Mouse (Mus musculus) kidney, adult 11 months (tissue): ENCODE measurements around the gene Eif2b3.

Experiments
- DNase-seq: peaks from one replicate; pipeline ENCODE4 v3.0.0; 2022

Eif2b3 gene

GRCm38 (mm10) chr4:117124518-117125347 lies 105.5 kb downstream of the Eif2b3 start:
- DNase-seq = peak; percentile 30

- DNase-seq = peak; percentile 39
Measured at GRCm38 (mm10) chr4:117125348-117125909, 106.2 kb downstream of the Eif2b3 start, which contains the start of gene Btbd19. TSS of gene Btbd19 (minus strand) at chr4:117125725.

GRCm38 (mm10) chr4:117125910-117126674 lies 106.9 kb downstream of the Eif2b3 start:
- DNase-seq = peak; percentile 85

- DNase-seq = no peak
Measured at GRCm38 (mm10) chr4:117126675-117127290, 107.6 kb downstream of the Eif2b3 start, which contains the start of gene Tctex1d4. TSS of gene Tctex1d4 (plus strand) at chr4:117126794.

GRCm38 (mm10) chr4:117127991-117128686 lies 108.9 kb downstream of the Eif2b3 start:
- DNase-seq = no peak

GRCm38 (mm10) chr4:117130790-117131189 lies 111.6 kb downstream of the Eif2b3 start:
- peak; percentile 49 for DNase-seq

- DNase-seq = no peak
Measured at GRCm38 (mm10) chr4:117131198-117131597, 112.0 kb downstream of the Eif2b3 start.

- no peak for DNase-seq
Measured at GRCm38 (mm10) chr4:117131890-117132793, 112.9 kb downstream of the Eif2b3 start.

- DNase-seq = no peak
Measured at GRCm38 (mm10) chr4:117132794-117133143, 113.6 kb downstream of the Eif2b3 start.

GRCm38 (mm10) chr4:117133366-117133796 lies 114.2 kb downstream of the Eif2b3 start:
- no peak for DNase-seq

GRCm38 (mm10) chr4:117133817-117134600 lies 114.8 kb downstream of the Eif2b3 start, which contains the start of gene Plk3:
TSS of gene Plk3 (minus strand) at chr4:117133963.
- DNase-seq = peak; percentile 97

GRCm38 (mm10) chr4:117134601-117134995 lies 115.4 kb downstream of the Eif2b3 start:
- DNase-seq = peak; percentile 29

GRCm38 (mm10) chr4:117136034-117136433 lies 116.8 kb downstream of the Eif2b3 start:
- DNase-seq = peak; percentile 97
